Mouse (Mus musculus) right cerebral cortex, postnatal 25 days (tissue): ENCODE data around the gene Gp1ba.

Experiments used
- DNase-seq: peaks from one replicate; pipeline ENCODE4 v3.0.0; 2022

Gp1ba gene

GRCm38 (mm10) chr11:70630129-70630528 lies 8.8 kb upstream of the Gp1ba start:
- no peak for DNase-seq

GRCm38 (mm10) chr11:70635601-70636000 lies 3.3 kb upstream of the Gp1ba start:
- DNase-seq, result no peak

DNA sequence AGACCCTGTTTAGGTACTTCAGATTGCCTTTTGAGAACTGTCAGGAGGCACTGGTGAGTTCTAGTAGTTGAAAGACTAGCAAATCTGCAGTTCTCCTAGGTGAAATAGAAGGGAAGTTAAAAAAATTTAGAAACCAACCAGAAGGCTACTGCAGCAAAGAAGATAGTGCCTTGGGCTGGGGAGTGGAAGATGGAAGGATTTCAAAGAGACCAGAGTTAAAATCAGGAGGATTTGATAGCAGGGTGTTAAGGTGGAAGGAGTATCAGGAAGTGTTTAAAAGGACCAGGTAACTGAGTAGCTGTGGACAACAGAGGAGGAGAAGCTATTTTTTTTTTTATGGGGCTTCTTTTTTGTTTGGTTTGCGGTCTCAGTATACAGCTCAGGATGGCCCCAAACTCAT lies 1.2 kb upstream of the Gp1ba start:
- DNase-seq, result no peak

DNA sequence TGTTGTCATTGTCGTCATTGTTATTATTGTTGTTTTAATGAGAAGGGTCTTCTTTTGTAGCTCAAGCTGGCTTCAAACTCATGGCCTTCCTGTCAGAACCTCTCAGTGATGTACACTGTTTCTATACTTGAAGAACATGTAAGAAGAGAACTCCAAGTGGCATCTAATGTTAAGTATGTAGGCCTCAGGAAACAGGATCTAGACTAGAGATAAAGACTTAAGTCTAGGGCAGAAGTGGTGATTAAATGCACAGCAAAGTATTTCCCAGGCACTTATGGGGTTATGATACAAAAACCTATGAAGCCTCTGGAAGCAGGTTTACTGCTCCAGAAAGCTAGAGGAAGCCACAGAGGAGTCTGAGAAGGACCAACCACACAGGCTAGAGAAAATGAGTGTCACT lies 629 bp upstream of the Gp1ba start:
- DNase-seq, result no peak

- no peak for DNase-seq
Measured at GRCm38 (mm10) chr11:70639976-70640375, 1.1 kb downstream of the Gp1ba start.

GRCm38 (mm10) chr11:70641241-70641640 lies 2.3 kb downstream of the Gp1ba start:
- DNase-seq, result no peak

DNA sequence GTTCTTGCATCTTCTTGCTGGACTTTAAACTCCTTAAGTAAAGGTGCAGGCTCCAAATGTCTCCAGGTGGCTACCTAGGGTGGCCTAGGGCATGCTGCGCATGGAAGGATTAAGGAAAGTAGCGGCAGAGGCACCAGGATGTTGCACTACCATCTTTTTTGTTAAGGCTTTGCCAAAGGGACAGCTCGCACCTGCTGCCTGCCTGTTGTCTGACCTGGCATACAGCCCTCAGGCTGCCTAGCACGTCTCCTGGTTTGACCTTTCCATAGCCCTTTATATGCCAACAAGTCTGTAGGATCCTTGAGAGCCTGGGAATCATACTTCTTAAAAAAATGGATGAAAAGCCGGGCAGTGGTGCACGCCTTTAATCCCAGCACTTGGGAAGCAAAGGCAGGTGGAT lies 4.1 kb downstream of the Gp1ba start:
- no peak for DNase-seq

DNA sequence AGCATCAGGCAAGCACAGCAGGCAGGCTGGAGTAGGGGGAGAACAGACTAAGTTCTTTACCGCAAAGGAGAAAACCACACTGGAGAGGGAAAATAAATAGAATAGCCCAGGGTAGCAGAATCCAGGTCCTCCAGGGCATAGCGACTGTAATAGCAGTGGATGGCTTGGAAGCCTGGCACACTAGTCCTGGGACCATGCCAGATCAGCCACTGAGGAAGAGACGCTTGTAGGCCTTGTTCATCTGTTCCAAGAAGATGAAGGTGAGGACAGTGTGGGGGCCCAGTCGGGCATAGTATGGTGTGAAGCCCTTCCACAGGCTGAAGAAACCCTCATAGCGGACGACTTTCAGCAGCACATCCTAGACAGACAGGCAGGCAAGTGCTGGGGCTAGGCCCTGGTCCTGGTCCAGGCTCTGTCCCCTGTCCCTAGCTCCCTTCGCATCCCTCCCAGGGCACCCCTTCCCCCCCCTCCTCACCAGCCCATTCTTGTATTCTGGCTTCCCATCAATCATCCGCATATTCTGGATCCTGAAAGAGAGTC lies 5.7 kb downstream of the Gp1ba start:
- no peak for DNase-seq

GRCm38 (mm10) chr11:70645461-70646258 lies 6.7 kb downstream of the Gp1ba start:
- no peak for DNase-seq

GRCm38 (mm10) chr11:70646259-70646555 lies 7.3 kb downstream of the Gp1ba start:
- DNase-seq, result no peak

DNA sequence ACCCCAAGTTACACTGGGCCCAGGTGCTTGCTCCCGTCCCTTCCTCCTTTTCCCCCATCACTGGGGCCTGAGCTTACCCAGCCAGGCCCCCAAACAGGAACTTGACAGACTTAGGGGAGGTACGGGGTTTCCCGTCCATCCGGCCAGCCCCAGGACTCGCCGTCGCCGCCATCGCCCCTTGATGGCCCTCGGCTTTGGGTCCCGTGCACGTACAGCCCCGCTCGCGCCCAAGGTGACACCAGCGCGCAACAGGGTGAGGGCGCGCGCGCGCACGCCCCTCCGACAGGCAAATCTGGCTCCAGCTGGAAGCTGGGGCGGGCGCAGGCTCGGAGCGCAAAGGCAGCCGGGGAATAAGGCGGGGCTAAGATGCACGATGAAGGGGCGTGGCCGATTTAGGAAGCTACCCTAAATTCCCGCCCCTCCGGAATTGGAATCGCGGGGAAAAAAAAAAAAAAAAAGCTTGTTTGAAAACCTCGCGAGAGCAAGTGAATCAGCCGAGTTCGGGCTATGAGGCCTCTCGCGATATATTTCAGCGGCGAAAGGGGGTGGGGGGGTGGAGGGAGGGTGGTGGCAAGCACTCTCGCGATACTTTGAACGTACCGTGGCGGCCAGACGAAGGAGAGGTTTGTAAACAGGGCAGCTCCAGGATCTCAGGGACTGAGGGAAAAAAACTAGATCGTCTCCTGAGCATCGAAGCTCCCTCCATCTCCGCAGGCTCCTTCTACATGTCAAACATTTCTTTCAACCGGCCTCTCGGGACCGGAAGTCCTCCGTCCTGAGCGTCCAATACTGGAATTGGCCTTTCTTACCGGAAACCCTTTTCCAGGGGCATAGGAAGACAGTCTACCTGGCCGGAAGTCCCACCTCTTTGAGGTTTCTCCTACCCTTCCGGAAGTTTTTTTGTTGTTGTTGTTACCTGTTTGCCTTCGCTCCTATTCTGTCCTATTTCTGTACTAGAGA lies 8.0 kb downstream of the Gp1ba start, which contains the start of the genes Rnf167 and Slc25a11:
Gene Rnf167, plus strand, starts transcription at position 545 of the 960 bp plus-strand sequence.
Gene Slc25a11, minus strand, starts transcription at position 789 of the 960 bp plus-strand sequence.
- peak; percentile 96 for DNase-seq

GRCm38 (mm10) chr11:70647716-70648420 lies 8.9 kb downstream of the Gp1ba start:
- peak; percentile 26 for DNase-seq

GRCm38 (mm10) chr11:70648512-70648911 lies 9.6 kb downstream of the Gp1ba start:
- no peak for DNase-seq

- DNase-seq, result no peak
Measured at GRCm38 (mm10) chr11:70649185-70649734, 10.3 kb downstream of the Gp1ba start.

- DNase-seq, result no peak
Measured at GRCm38 (mm10) chr11:70650322-70651175, 11.6 kb downstream of the Gp1ba start.

- DNase-seq, result no peak
Measured at GRCm38 (mm10) chr11:70651391-70651790, 12.5 kb downstream of the Gp1ba start.

DNA sequence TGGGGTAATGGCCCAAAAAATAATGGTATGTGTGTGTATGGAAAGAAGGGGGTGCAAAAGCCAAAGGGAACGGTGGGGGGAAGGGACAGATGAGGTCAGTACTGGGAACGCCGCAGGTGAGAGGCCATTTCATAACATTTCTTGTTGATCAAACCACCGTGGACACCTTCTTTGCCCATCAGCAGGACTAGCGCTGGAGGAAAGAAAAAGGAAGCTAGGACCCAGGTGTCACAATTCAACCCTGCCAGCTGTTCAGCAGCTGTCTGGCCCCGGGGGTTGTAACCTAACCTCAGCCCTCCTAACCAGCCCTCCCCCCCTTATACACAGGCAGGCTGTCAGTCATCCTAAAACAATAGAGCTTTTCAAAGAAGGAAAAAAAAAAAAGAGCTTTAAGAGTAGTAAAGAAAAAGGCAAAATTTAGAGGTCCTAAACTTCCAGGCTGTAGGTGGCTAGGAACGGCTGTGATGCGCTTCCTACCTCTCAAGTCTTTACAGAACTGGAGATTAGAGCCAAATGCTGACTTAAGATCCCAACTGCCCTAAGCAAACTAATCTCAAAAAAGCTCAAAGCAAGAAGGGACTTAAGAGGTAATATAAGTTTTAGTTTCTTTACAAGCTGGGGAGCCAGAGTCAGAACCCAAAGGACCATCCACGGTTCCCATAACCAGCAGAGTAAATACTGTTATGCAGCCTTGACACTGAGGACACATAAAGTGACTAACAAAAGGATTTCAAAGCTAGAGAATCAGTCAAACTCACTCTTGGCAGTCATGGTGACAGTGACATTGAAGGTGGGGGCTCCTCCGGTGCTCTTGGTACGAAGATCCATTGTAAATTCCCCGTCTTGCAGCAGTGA lies 13.3 kb downstream of the Gp1ba start:
- DNase-seq, result no peak

DNA sequence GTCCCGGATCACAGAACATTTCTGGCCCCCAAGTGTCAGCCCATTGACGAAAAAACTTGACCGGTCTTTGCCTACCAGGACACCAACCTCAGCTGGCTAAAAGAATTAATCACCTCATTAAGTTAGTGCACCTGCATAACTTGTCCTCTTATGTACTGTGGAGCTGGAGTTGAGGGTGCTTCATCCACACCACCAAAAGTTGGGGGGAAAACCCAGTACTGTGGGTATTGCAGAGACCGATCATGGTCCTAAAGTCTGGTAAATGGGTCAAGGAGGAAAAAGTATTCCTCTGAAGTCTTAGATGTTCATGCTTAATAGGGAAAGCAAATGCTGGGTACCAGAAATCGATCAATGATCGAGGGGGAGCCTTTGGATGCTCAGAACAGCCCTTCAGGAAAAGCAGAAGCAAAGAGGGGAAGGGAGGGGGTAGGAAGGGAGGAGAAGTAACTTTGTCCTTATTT lies 14.0 kb downstream of the Gp1ba start:
- DNase-seq, result no peak

GRCm38 (mm10) chr11:70653345-70654197 lies 14.6 kb downstream of the Gp1ba start:
- peak; percentile 70 for DNase-seq
